Mouse (Mus musculus): ENCODE results near the gene Fam20c. TPM values are rescaled to one million over a fixed set of nuclear protein-coding genes. Genes with fewer than 3 reads are reported as not detected.

The Fam20c gene
- polyA plus RNA-seq, 1 experiment from 2014 or later, result 26.4 TPM

Other genes with a start within 250 kb of the Fam20c start
- gene 1700123K08Rik, start 189.8 kb upstream of the Fam20c start, polyA plus RNA-seq (2014; fragmentation: Nextera tagmentation; extraction: Ambion mirVana), result 0.49 TPM in 1 of 2 replicates, not detected in the other
- 83.5 and 85.2 TPM in 2 replicates for gene Zfp68, start 134.8 kb upstream of the Fam20c start, polyA plus RNA-seq (2014; fragmentation: Nextera tagmentation; extraction: Ambion mirVana)
- gene A430033K04Rik, start 131.7 kb upstream of the Fam20c start, polyA plus RNA-seq (2014; fragmentation: Nextera tagmentation; extraction: Ambion mirVana), result 12.4 and 12.5 TPM in 2 replicates
- gene Gm5294, start 65.6 kb downstream of the Fam20c start, polyA plus RNA-seq (2014; fragmentation: Nextera tagmentation; extraction: Ambion mirVana), result 0.40 TPM in 1 of 2 replicates, not detected in the other
- 10.9 and 12.4 TPM in 2 replicates for gene Pdgfa, start 242.9 kb downstream of the Fam20c start, polyA plus RNA-seq (2014; fragmentation: Nextera tagmentation; extraction: Ambion mirVana)